Mouse (Mus musculus): ENCODE measurements at regions not wholly inside any gene's neighbourhood (a gene's known extent, or its start where the extent isn't known, plus 50 kb on each side); places are given as distances from the start of the nearest gene placed in this dataset.

DNA sequence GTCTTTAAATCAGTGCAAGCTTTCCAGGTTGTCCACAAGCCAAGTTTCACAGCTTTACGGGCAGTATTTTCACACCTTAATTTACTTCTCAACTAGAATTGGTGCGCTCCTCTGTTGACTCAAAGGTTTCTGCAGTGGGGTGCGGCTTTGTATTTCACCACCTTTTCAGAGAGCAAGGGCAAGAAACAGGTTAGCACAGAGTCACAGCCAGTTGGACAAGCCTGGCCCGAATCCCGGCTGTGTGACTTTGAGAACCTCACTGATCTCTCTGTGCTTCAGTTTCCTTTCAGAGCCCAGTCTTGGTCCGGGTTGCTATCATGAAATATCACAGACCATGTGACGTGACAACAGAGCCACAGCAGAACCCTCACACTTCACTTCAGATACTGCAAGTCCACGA lies 418.4 kb downstream of the Sox2 start:
- no peak for ATAC-seq (ENCODE audit: insufficient read depth)
- 82% methylated on average over 8 of the region's 8 CpGs for WGBS

DNA sequence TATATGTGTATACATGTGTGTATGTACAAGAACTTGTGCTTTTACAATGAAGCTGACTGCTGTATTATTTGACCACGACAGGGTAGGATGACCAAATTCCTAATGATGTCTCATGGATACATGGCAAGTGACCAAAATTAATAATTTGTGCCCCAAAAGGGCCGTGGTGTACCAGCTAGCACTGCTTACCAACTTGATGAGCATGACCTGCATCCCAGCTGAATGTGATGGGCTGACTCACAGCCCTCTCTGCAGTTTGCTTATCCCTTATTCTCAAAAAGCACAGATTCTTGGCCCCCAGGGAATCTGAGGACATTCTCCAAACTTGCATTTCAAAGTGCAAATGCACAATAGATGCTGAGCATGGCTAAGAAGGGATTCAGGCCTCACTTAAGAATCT lies 420.8 kb downstream of the Sox2 start:
- WGBS = 66% methylated on average over 2 of the region's 2 CpGs
- no peaks in the 10 kb centered on the region for H3K27me3 ChIP-seq (ENCODE audit: insufficient read depth, low read length)
- DNase-seq (no peak), ATAC-seq (ENCODE audit: insufficient read depth) (no peak)
- no peaks in the 10 kb centered on the region for H3K9me3 ChIP-seq (ENCODE audit: low read depth, low read length)
- H3K4me2 ChIP-seq = no peak overlapping the region
- TF ChIP-seq CTCF (IDR thresholded peaks at IDR 0.05; ENCODE audit: low read depth) = no peak
- no peaks in the 10 kb centered on the region for H3K36me3 ChIP-seq (ENCODE audit: insufficient read depth)
- H3K27ac ChIP-seq (ENCODE audit: low read depth) = no peak overlapping the region
- no peak overlapping the region for H3K4me3 ChIP-seq (ENCODE audit: low read depth, low read length)
- no peaks in the 10 kb centered on the region for H3K4me1 ChIP-seq (ENCODE audit: insufficient read depth)
- no peak overlapping the region for H3K9ac ChIP-seq

More for the DNA sequence above, 418.4 kb downstream of the Sox2 start:
- H3K27me3 ChIP-seq (ENCODE audit: insufficient read depth, low read length) = no peaks in the 10 kb centered on the region
- no peak overlapping the region for H3K27ac ChIP-seq (ENCODE audit: low read depth)
- peak; percentile 15 for DNase-seq
- no peak overlapping the region for H3K4me3 ChIP-seq (ENCODE audit: low read depth, low read length)
- no peaks in the 10 kb centered on the region for H3K4me1 ChIP-seq (ENCODE audit: insufficient read depth)
- no peak overlapping the region for H3K4me2 ChIP-seq
- TF ChIP-seq CTCF (IDR thresholded peaks at IDR 0.05; ENCODE audit: low read depth) = no peak
- no peak overlapping the region for H3K9ac ChIP-seq
- H3K9me3 ChIP-seq (ENCODE audit: low read depth, low read length) = no peaks in the 10 kb centered on the region
- no peaks in the 10 kb centered on the region for H3K36me3 ChIP-seq (ENCODE audit: insufficient read depth)

DNA sequence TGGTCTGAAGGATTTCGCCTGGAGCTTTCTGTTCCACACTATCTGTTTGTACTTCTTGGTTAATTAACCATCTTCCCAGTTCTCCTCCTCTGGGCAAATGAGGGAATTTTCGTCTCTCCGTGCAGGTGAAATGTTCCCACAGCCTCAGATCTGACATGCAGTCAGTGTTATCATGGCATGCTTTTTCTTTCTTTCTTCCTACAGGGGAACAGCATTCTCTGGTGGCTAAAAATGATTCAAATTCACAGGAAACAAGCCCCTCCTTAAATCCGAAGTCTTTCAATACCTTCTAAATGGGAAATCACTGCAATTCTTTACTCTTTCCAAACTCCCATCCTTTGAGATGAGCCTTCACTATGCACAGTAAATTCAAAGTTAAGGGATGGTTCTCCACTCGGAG lies 429.7 kb downstream of the Sox2 start:
- DNase-seq = no peak
- H3K4me3 ChIP-seq (ENCODE audit: low read depth, low read length) = no peak overlapping the region
- H3K36me3 ChIP-seq (ENCODE audit: insufficient read depth) = no peaks in the 10 kb centered on the region
- no peak overlapping the region for H3K4me2 ChIP-seq
- TF ChIP-seq CTCF (IDR thresholded peaks at IDR 0.05; ENCODE audit: low read depth) = no peak
- H3K27me3 ChIP-seq (ENCODE audit: insufficient read depth, low read length) = no peaks in the 10 kb centered on the region
- WGBS = 53% methylated on average over 5 of the region's 5 CpGs
- H3K9ac ChIP-seq = no peak overlapping the region
- H3K4me1 ChIP-seq (ENCODE audit: insufficient read depth) = no peaks in the 10 kb centered on the region
- no peak overlapping the region for H3K27ac ChIP-seq (ENCODE audit: low read depth)
- no peak for ATAC-seq (ENCODE audit: insufficient read depth)
- no peaks in the 10 kb centered on the region for H3K9me3 ChIP-seq (ENCODE audit: low read depth, low read length)

DNA sequence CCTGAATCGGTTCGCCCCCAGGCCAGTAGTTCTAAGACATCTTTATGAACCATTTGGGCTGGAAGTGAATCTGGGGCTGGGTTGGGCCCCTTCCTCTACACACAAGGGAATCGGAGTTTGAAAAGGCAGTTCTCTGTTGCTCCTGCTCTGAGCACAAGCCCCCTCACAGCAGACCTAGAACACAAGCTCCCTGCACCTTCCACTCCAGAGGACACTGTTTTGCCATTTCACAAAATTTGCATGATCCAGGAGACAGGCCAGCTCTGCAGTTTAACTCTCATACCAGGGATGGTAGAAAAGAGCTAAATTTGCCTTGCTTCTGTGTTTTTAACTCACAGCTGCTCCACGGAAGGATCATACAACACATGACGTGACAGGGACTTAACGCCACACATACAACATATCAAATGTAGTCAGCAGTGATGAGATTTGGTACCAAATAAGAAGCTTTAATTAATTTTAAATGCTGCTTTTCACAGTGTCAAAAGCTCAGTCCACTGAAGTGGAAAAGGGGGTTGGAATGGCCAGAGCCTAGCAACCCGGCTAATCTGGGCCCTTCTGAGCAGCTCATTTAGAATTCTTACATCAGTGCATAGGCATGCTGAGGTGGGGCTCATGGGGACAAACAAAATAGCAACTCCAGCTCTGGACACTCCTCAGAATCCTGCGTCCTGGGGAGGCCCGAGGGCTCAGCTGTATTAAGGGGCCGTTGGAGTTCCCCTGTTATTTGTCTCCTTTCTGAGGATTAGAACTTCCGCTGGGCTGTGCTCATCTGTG lies 434.1 kb downstream of the Sox2 start:
- WGBS = 64% methylated on average over 11 of the region's 11 CpGs
- no peak for TF ChIP-seq CTCF (IDR thresholded peaks at IDR 0.05; ENCODE audit: low read depth)
- ATAC-seq (ENCODE audit: insufficient read depth) = peak; percentile 56; the same call in 1 of the 2 replicates
- Histone ChIP-seq H3K9me3 (ENCODE audit: low read depth, low read length) (no peaks in the 10 kb centered on the region), H3K9ac (no peak overlapping the region), H3K4me1 (ENCODE audit: insufficient read depth) (no peaks in the 10 kb centered on the region), H3K27ac (ENCODE audit: low read depth) (no peak overlapping the region; the same call in 1 of the 2 replicates), H3K4me3 (ENCODE audit: low read depth, low read length) (no peak overlapping the region), H3K27me3 (ENCODE audit: insufficient read depth, low read length) (no peaks in the 10 kb centered on the region), H3K4me2 (no peak overlapping the region), H3K36me3 (ENCODE audit: insufficient read depth) (no peaks in the 10 kb centered on the region)
- peak; percentile 35 for DNase-seq

GRCm38 (mm10) chr3:35088241-35089080 lies 438.3 kb downstream of the Sox2 start:
- DNase-seq (peak; percentile 12), ATAC-seq (ENCODE audit: insufficient read depth) (no peak)
- Histone ChIP-seq H3K9me3 (ENCODE audit: low read depth, low read length) (no peaks in the 10 kb centered on the region), H3K4me3 (ENCODE audit: low read depth, low read length) (no peak overlapping the region), H3K4me1 (ENCODE audit: insufficient read depth) (no peaks in the 10 kb centered on the region), H3K36me3 (ENCODE audit: insufficient read depth) (no peaks in the 10 kb centered on the region), H3K9ac (no peak overlapping the region), H3K4me2 (no peak overlapping the region), H3K27ac (ENCODE audit: low read depth) (no peak overlapping the region), H3K27me3 (ENCODE audit: insufficient read depth, low read length) (no peaks in the 10 kb centered on the region)
- WGBS = 44% methylated on average over 19 of the region's 19 CpGs
- TF ChIP-seq CTCF (IDR thresholded peaks at IDR 0.05; ENCODE audit: low read depth) = no peak

DNA sequence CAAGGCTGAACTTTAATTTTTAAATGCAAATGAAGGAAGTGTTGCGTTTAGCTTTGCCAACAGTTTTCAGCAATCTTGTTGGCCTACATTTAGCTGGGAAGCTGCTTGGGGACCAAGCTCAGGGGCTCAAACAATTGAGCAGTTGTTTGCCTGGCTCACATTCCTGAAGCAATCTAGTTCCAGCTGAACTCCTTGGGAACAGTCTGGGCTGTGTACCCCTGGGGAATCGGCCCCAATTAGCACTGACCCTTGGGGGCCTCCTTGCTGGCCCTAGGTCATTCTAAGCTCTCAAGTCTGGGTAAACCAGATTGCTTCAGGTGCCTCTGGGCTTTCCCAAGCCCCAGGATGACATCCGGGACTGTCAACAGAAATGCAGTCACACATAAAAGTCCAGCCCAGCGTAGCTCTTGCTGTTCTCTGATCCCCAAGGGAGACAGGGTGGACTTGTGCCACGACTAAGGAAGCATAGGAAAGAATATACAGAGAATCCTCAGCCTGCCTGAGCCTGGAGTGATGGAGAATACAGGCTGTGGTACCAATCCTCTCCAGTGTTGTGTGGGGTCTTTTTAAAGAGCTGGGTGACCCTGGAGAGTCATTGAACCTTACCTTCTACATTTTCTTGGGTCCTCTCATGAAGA lies 440.4 kb downstream of the Sox2 start:
- Histone ChIP-seq H3K4me3 (ENCODE audit: low read depth, low read length) (no peak overlapping the region), H3K36me3 (ENCODE audit: insufficient read depth) (no peaks in the 10 kb centered on the region), H3K4me1 (ENCODE audit: insufficient read depth) (no peaks in the 10 kb centered on the region), H3K9me3 (ENCODE audit: low read depth, low read length) (no peaks in the 10 kb centered on the region), H3K27me3 (ENCODE audit: insufficient read depth, low read length) (no peaks in the 10 kb centered on the region), H3K27ac (ENCODE audit: low read depth) (no peak overlapping the region), H3K9ac (no peak overlapping the region), H3K4me2 (no peak overlapping the region)
- peak; percentile 21 for DNase-seq
- no peak for ATAC-seq (ENCODE audit: insufficient read depth)
- TF ChIP-seq CTCF (IDR thresholded peaks at IDR 0.05; ENCODE audit: low read depth) = no peak
- WGBS = 36% methylated on average over 5 of the region's 5 CpGs

- Histone ChIP-seq H3K9ac (no peak overlapping the region), H3K27me3 (ENCODE audit: insufficient read depth, low read length) (no peaks in the 10 kb centered on the region), H3K9me3 (ENCODE audit: low read depth, low read length) (no peaks in the 10 kb centered on the region), H3K4me1 (ENCODE audit: insufficient read depth) (no peaks in the 10 kb centered on the region), H3K4me3 (ENCODE audit: low read depth, low read length) (no peak overlapping the region), H3K36me3 (ENCODE audit: insufficient read depth) (no peaks in the 10 kb centered on the region), H3K4me2 (no peak overlapping the region), H3K27ac (ENCODE audit: low read depth) (no peak overlapping the region)
- 83% methylated on average over 9 of the region's 9 CpGs for WGBS
- ATAC-seq (ENCODE audit: insufficient read depth) (no peak), DNase-seq (no peak)
- no peak for TF ChIP-seq CTCF (IDR thresholded peaks at IDR 0.05; ENCODE audit: low read depth)
These were observed 442.8 kb downstream of the Sox2 start for GRCm38 (mm10) chr3:35093001-35093400.

Measured in lung, embryonic 14.5 days (tissue).